Mouse (Mus musculus): ENCODE results near the gene Tpp2.

GRCm38 (mm10) chr1:44032948-44033347 lies 99.5 kb downstream of the Tpp2 start:
- TF ChIP-seq CTCF (conservative IDR thresholded peaks at IDR 0.05; ENCODE audit: low read length) (no peak), POU5F1 (IDR thresholded peaks at IDR 0.05; ENCODE audit: borderline replicate concordance, low read length) (no peak)
